23 mouse cellular contexts compared by ENCODE assay signal in the genomic region with DNA sequence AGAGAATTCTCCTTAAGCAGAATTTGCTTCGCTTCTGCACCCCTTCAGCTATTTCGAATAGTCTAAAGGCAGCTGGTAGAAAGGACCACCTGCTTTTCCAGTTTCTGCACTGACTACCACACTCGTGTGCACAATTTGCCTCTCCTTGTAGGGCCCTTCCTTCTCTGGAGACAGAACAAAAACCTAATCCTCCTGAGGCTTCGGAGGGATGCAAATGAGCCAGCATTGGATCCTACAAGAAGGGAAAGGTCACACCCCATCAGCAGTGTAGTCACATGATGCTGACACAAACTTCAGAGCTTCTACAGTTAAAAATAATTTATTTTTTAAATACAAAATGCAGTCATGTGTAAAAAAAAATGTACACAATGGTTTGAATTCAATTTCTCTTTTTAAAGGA. TPM values are rescaled to one million over a fixed set of nuclear protein-coding genes. Genes with fewer than 3 reads are reported as not detected.
"Had no signal": no experiment of that assay in that cellular context is flagged by ENCODE, and none has a peak within 500 bp of the region (broad histone marks: within the 10 kb centered on the region; RNA-seq: fewer than 3 reads in every experiment).

No protein-coding gene starts in this region.

- DNase-seq: kidney, adult 18-20 months; left cerebral cortex, postnatal 4 days; liver, postnatal 0 days; lung, embryonic 14.5 days; midbrain, embryonic 14.5 days; retina, postnatal 1 day; right cerebral cortex, postnatal 25 days; spleen, adult 18-20 months; thymus, postnatal 36 days had no signal

- H3K9me3 ChIP-seq: limb, embryonic 12.5 days; limb, embryonic 15.5 days; neural tube, embryonic 13.5 days; stomach, embryonic 15.5 days had no signal

- H3K4me1 ChIP-seq: limb, embryonic 15.5 days; stomach, embryonic 15.5 days had no signal

- ATAC-seq: intestine, embryonic 16.5 days; liver, postnatal 0 days; lung, postnatal 0 days had no signal

- H3K4me2 ChIP-seq: limb, embryonic 12.5 days; limb, embryonic 15.5 days; liver, embryonic 11.5 days; lung, embryonic 14.5 days; neural tube, embryonic 13.5 days; stomach, embryonic 15.5 days had no signal

- H3K27me3 ChIP-seq: limb, embryonic 12.5 days; limb, embryonic 15.5 days; neural tube, embryonic 13.5 days; stomach, embryonic 15.5 days had no signal

- H3K4me3 ChIP-seq: limb, embryonic 12.5 days; limb, embryonic 15.5 days; myocyte; neural tube, embryonic 13.5 days; stomach, embryonic 15.5 days had no signal

- H3K9ac ChIP-seq: limb, embryonic 12.5 days; limb, embryonic 15.5 days; liver, embryonic 14.5 days; liver, postnatal 0 days; lung, embryonic 14.5 days; neural tube, embryonic 13.5 days; stomach, embryonic 15.5 days had no signal

- H3K36me3 ChIP-seq: limb, embryonic 12.5 days; limb, embryonic 15.5 days; neural tube, embryonic 13.5 days had no signal

- H3K27ac ChIP-seq: kidney, postnatal 0 days; limb, embryonic 12.5 days; limb, embryonic 15.5 days; liver, embryonic 14.5 days; macrophage; stomach, embryonic 15.5 days had no signal

RNA-seq across cellular contexts. Expression of gene Nap1l5, which starts 24.3 kb away (rescaled TPM):
- total RNA-seq: megakaryocyte, adult 5-6 weeks; monocyte, adult 5-6 weeks; neutrophil, adult 5-6 weeks had no signal
- polyA plus RNA-seq: macrophage had no signal
